Mouse (Mus musculus) ES-E14 (cell line): ENCODE measurements around the gene Dlg2. TPM values are rescaled to one million over a fixed set of nuclear protein-coding genes. Genes with fewer than 3 reads are reported as not detected.

Experiments used
- DNase-seq: peaks from one replicate; pipeline ENCODE4 v3.0.0-alpha.2; 2013; ENCODE audit warnings: low read depth, low spot score
- H3K27ac ChIP-seq: 2 replicates; pipeline ENCODE4 v1.5.1; 2012; ENCODE audit warnings: low read depth, mild to moderate bottlenecking, low read length, moderate library complexity, mixed read lengths; ENCODE audit not compliant: poor library complexity, insufficient read depth, severe bottlenecking
- H3K36me3 ChIP-seq: 2 replicates; pipeline ENCODE4 v1.6.1; 2012; ENCODE audit warnings: mild to moderate bottlenecking, low read length, moderate library complexity, mixed read lengths; ENCODE audit not compliant: control insufficient read depth, poor library complexity, insufficient read depth, severe bottlenecking
- H3K4me1 ChIP-seq, 2 experiments: fragments of 150-350 bp in 1 of 2; sonication (generic) in 1 of 2; 2 replicates each; pipeline ENCODE4 v1.6.1; 2012; ENCODE audit warnings: low read length in 2 of 2, mild to moderate bottlenecking in 1 of 2, mixed read lengths in 1 of 2; ENCODE audit not compliant: control insufficient read depth in 2 of 2, insufficient read depth in 2 of 2, poor library complexity in 1 of 2
- H3K4me3 ChIP-seq, 2 experiments: fragments of 150-350 bp in 1 of 2; sonication (generic) in 1 of 2; 2 replicates each; pipeline ENCODE4 v1.5.1; 2012; ENCODE audit warnings: low read length in 2 of 2, low read depth in 1 of 2, mild to moderate bottlenecking in 1 of 2, mixed read lengths in 1 of 2; ENCODE audit not compliant: insufficient read depth in 1 of 2, poor library complexity in 1 of 2, severe bottlenecking in 1 of 2
- H3K9ac ChIP-seq: 2 replicates; pipeline ENCODE4 v1.6.1; 2012; ENCODE audit warnings: low read depth, mild to moderate bottlenecking, low read length, mixed read lengths; ENCODE audit not compliant: poor library complexity, insufficient read depth, severe bottlenecking
- H3K9me3 ChIP-seq: fragments of 150-350 bp; sonication (generic); 2 replicates; pipeline ENCODE4 v1.6.1; 2012; ENCODE audit warnings: low read depth, mild to moderate bottlenecking, low read length; ENCODE audit not compliant: control insufficient read depth, insufficient read depth
- CHD2 ChIP-seq: IDR thresholded peaks from 2 replicates; pipeline ENCODE4 v1.6.1; 2014; ENCODE audit warnings: mild to moderate bottlenecking, low read depth, low read length, inconsistent platforms
- HCFC1 ChIP-seq: IDR thresholded peaks from 2 replicates; pipeline ENCODE4 v1.6.1; 2012; ENCODE audit warnings: low read length, inconsistent platforms, borderline replicate concordance; ENCODE audit not compliant: insufficient read depth
- MAFK ChIP-seq: IDR thresholded peaks from 2 replicates; pipeline ENCODE4 v1.6.1; 2014; ENCODE audit warnings: mild to moderate bottlenecking, low read depth, low read length, inconsistent platforms; ENCODE audit not compliant: insufficient read depth
- ZC3H11A ChIP-seq: IDR thresholded peaks from 2 replicates; pipeline ENCODE4 v1.6.1; 2012; ENCODE audit warnings: low read depth, mild to moderate bottlenecking, inconsistent platforms, low read length, borderline replicate concordance
- ZNF384 ChIP-seq: IDR thresholded peaks from 2 replicates; pipeline ENCODE4 v1.6.1; 2012; ENCODE audit warnings: low read depth, low read length, inconsistent platforms
- in situ Hi-C, 2 experiments: fragments of 600-800 bp; cut with MboI; formaldehyde crosslinking; loops; one replicate each; pipeline ENCODE4 v1.15.1; 2025; ENCODE audit warnings: low sequenced_read_pairs in 2 of 2, inconsistent platforms in 1 of 2; ENCODE audit not compliant: unreplicated experiment in 2 of 2
- total RNA-seq: library from RNA; depleted of rRNA; stranded (reverse); fragments of 300-350 nt; gene quantifications from 2 replicates; pipeline ENCODE4 v1.2.3, GENCODE M21; 2012

The Dlg2 gene
- total RNA-seq, 1 experiment: 0.13 TPM

- Histone ChIP-seq H3K27ac (no peak overlapping the region), H3K4me3 (no peak overlapping the region), H3K9me3 (no peaks in the 10 kb centered on the region), H3K36me3 (no peaks in the 10 kb centered on the region), H3K4me1 (no peaks in the 10 kb centered on the region), H3K9ac (no peak overlapping the region)
- no peak for TF ChIP-seq ZC3H11A
- in situ Hi-C loops: no loop called here
- no peak for DNase-seq
Observed at GRCm38 (mm10) chr7:91716696-91717095, 1240.2 kb downstream of the Dlg2 start.

GRCm38 (mm10) chr7:91720318-91720717, 1243.8 kb downstream of the Dlg2 start:
- H3K36me3 ChIP-seq: no peaks in the 10 kb centered on the region
- in situ Hi-C loops: no loop called here
- H3K4me3 ChIP-seq: no peak overlapping the region
- TF ChIP-seq CHD2 (no peak), ZC3H11A (no peak), MAFK (no peak), HCFC1 (no peak), ZNF384 (no peak)
- no peaks in the 10 kb centered on the region for H3K9me3 ChIP-seq
- DNase-seq: no peak
- H3K4me1 ChIP-seq: no peaks in the 10 kb centered on the region
- H3K27ac ChIP-seq: no peak overlapping the region
- H3K9ac ChIP-seq: no peak overlapping the region

GRCm38 (mm10) chr7:91724397-91724796, 1247.9 kb downstream of the Dlg2 start:
- in situ Hi-C loops: no loop called here
- H3K9ac ChIP-seq: no peak overlapping the region
- H3K4me1 ChIP-seq: no peaks in the 10 kb centered on the region
- TF ChIP-seq ZC3H11A: no peak
- TF ChIP-seq HCFC1: no peak
- TF ChIP-seq ZNF384: no peak
- TF ChIP-seq CHD2: no peak
- no peak for TF ChIP-seq MAFK
- H3K9me3 ChIP-seq: no peaks in the 10 kb centered on the region
- no peaks in the 10 kb centered on the region for H3K36me3 ChIP-seq
- H3K27ac ChIP-seq: no peak overlapping the region
- H3K4me3 ChIP-seq: no peak overlapping the region
- no peak for DNase-seq

- no peaks in the 10 kb centered on the region for H3K36me3 ChIP-seq
- no peak overlapping the region for H3K27ac ChIP-seq
- DNase-seq: no peak
- no peaks in the 10 kb centered on the region for H3K4me1 ChIP-seq
- in situ Hi-C loops: no loop called here
- no peak for TF ChIP-seq ZNF384
- no peak for TF ChIP-seq CHD2
- TF ChIP-seq ZC3H11A: no peak
- no peak for TF ChIP-seq HCFC1
- no peak for TF ChIP-seq MAFK
- no peaks in the 10 kb centered on the region for H3K9me3 ChIP-seq
- H3K9ac ChIP-seq: no peak overlapping the region
- H3K4me3 ChIP-seq: no peak overlapping the region
Observed at GRCm38 (mm10) chr7:91740748-91741147, 1264.3 kb downstream of the Dlg2 start.

- TF ChIP-seq MAFK (no peak), ZC3H11A (no peak), HCFC1 (no peak), ZNF384 (no peak), CHD2 (no peak)
- H3K36me3 ChIP-seq: no peaks in the 10 kb centered on the region
- no peaks in the 10 kb centered on the region for H3K9me3 ChIP-seq
- H3K4me3 ChIP-seq: no peak overlapping the region
- no peak for DNase-seq
- H3K27ac ChIP-seq: no peak overlapping the region
- in situ Hi-C loops: no loop called here
- H3K9ac ChIP-seq: no peak overlapping the region
- H3K4me1 ChIP-seq: no peaks in the 10 kb centered on the region
Observed at GRCm38 (mm10) chr7:91753151-91753861, 1276.8 kb downstream of the Dlg2 start.
